Comparison of ENCODE assay signal across 14 mouse cellular contexts in genomic region chr19:6310181-6310580, GRCm38 (mm10).
"Had no signal": no experiment of that assay in that cellular context is flagged by ENCODE, and none has a peak within 500 bp of the region (broad histone marks: within the 10 kb centered on the region; RNA-seq: fewer than 3 reads in every experiment).

No protein-coding gene starts in this region.

- DNase-seq: gastrocnemius, postnatal 14 days; gastrocnemius, postnatal 36 days; heart, adult 11 months; heart, adult 2 months; heart, postnatal 14 days; heart, postnatal 36 days; kidney, adult 11 months; kidney, adult 2 months; kidney, adult 9 months; kidney, postnatal 14 days; kidney, postnatal 36 days; liver; liver, embryonic 13.5 days; liver, postnatal 0 days had no signal
